Mouse (Mus musculus): ENCODE data around the gene Ss18l1. TPM values are rescaled to one million over a fixed set of nuclear protein-coding genes. Genes with fewer than 3 reads are reported as not detected.
A peak's percentile ranks its signal among the peaks of the same experiment; 100 is the strongest.

Ss18l1 gene
- polyA plus RNA-seq, 1 experiment from 2014 or later = 52.7 TPM

- Histone ChIP-seq H3K4me1 (replicated peaks) (peaks cover 52% of the 10 kb centered on the region), H3K4me3 (peak overlapping the region; percentile 95), H3K27me3 (no peaks in the 10 kb centered on the region), H3K4me2 (peak overlapping the region; percentile 81), H3K9ac (peak overlapping the region; percentile 98), H3K27ac (peak overlapping the region; percentile 99), H3K36me3 (peaks cover 33% of the 10 kb centered on the region), H3K9me3 (no peaks in the 10 kb centered on the region)
- ATAC-seq (ENCODE audit: low FRiP score) = peak; percentile 38
- under 1% methylated on average over 59 of the region's 66 CpGs for WGBS
These were observed 678 bp downstream of the Ss18l1 start for GRCm38 (mm10) chr2:180042858-180043515.

GRCm38 (mm10) chr2:180045283-180045682, 3.0 kb downstream of the Ss18l1 start:
- peak overlapping the region; percentile 29; the same call in 1 of the 2 replicates for H3K9ac ChIP-seq
- H3K4me1 ChIP-seq (replicated peaks) = peaks cover 38% of the 10 kb centered on the region
- 53% methylated on average over 4 of the region's 4 CpGs for WGBS
- H3K27me3 ChIP-seq = no peaks in the 10 kb centered on the region
- peak overlapping the region; percentile 19; the same call in 1 of the 2 replicates for H3K4me3 ChIP-seq
- H3K27ac ChIP-seq = 0 out of 2 replicates have a peak overlapping the region, but pooled peaks have one; percentile 23
- peaks cover 22% of the 10 kb centered on the region for H3K36me3 ChIP-seq
- no peak for ATAC-seq (ENCODE audit: low FRiP score)
- H3K4me2 ChIP-seq = peak overlapping the region; percentile 81; the same call in 1 of the 2 replicates
- no peaks in the 10 kb centered on the region for H3K9me3 ChIP-seq

- WGBS = 93% methylated on average over 3 of the region's 3 CpGs
- Histone ChIP-seq H3K4me1 (replicated peaks) (peaks cover 41% of the 10 kb centered on the region), H3K27me3 (no peaks in the 10 kb centered on the region), H3K9ac (no peak overlapping the region), H3K27ac (no peak overlapping the region), H3K9me3 (no peaks in the 10 kb centered on the region), H3K4me3 (no peak overlapping the region), H3K36me3 (peaks cover 26% of the 10 kb centered on the region), H3K4me2 (no peak overlapping the region)
- no peak for ATAC-seq (ENCODE audit: low FRiP score)
These were observed 5.3 kb downstream of the Ss18l1 start for GRCm38 (mm10) chr2:180047580-180047979.

- Histone ChIP-seq H3K36me3 (peaks cover 31% of the 10 kb centered on the region), H3K9ac (no peak overlapping the region), H3K4me1 (replicated peaks) (peaks cover 41% of the 10 kb centered on the region), H3K27ac (no peak overlapping the region), H3K27me3 (no peaks in the 10 kb centered on the region), H3K4me3 (no peak overlapping the region), H3K9me3 (no peaks in the 10 kb centered on the region), H3K4me2 (no peak overlapping the region)
- no peak for ATAC-seq (ENCODE audit: low FRiP score)
- 93% methylated on average over 18 of the region's 18 CpGs for whole genome bisulfite sequencing
These were observed 5.8 kb downstream of the Ss18l1 start for GRCm38 (mm10) chr2:180047980-180048635.

DNA sequence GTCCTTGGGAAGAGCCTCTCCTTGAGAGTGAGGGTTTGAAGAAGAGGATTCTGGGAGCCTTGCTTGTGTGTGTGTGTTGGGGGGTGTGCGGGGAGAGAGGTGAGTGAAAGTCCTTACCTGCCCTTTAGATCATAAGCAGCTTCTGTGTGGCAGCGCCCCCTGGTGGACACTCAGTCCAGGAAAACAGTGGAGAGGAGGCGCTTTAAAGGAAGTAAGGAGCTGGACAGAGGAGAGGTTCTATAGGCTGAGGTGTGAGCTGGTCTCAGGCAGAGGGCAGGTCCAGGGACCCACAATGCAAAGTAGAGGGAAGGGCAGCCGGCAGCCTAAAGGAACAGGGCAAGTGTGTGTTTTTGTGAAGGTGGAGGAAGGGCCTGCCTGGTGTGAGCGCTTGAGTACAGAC, 8.7 kb downstream of the Ss18l1 start:
- no peak overlapping the region for H3K4me2 ChIP-seq
- ATAC-seq (ENCODE audit: low FRiP score) = no peak
- H3K9ac ChIP-seq = no peak overlapping the region
- H3K36me3 ChIP-seq = peaks cover 60% of the 10 kb centered on the region
- peaks cover 17% of the 10 kb centered on the region for H3K4me1 ChIP-seq (replicated peaks)
- H3K9me3 ChIP-seq = no peaks in the 10 kb centered on the region
- H3K27ac ChIP-seq = no peak overlapping the region; the same call in 1 of the 2 replicates
- no peaks in the 10 kb centered on the region for H3K27me3 ChIP-seq
- no peak overlapping the region for H3K4me3 ChIP-seq
- WGBS = 26% methylated on average over 5 of the region's 5 CpGs

DNA sequence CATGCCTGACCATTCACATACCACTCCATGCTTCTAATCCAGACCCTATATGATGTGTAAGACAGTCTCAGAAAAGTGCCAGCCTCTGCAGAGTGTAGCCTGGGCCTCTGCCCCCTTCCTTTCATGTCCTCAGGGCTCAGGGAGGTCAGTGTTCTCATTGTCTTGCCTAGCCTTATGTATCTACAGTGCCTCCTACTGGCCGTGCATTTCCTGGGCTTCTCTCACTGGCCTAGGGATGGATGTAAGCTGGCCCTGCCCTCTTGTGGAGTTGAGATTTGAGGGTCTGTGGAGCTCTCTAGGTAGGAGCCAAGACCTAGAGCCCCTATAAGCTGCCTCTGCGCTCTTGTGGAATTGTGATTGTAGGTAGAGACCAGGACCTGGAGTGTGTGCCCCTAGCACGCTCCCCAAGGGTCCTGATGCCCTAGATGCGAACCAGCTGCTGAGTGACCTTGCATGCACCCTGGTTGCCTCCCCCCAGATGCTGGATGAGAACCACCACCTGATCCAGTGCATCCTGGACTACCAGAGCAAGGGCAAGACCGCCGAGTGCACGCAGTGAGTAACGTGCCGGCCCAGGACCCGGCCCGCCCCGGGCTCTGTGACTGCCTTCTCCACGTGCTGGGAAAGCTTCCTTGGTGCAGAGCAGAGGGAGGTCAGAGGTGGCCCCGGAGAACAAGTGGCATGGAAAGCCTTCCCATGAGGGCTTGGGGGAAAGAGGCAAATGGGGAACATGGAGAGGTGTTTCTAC, 9.9 kb downstream of the Ss18l1 start:
- Histone ChIP-seq H3K36me3 (peaks cover 60% of the 10 kb centered on the region), H3K9ac (no peak overlapping the region)
- WGBS = 89% methylated on average over 14 of the region's 14 CpGs

GRCm38 (mm10) chr2:180053001-180053400, 10.7 kb downstream of the Ss18l1 start:
- no peak overlapping the region for H3K9ac ChIP-seq
- peaks cover 63% of the 10 kb centered on the region for H3K36me3 ChIP-seq
- no peak overlapping the region for H3K27ac ChIP-seq
- no peak overlapping the region for H3K4me3 ChIP-seq
- no peaks in the 10 kb centered on the region for H3K9me3 ChIP-seq
- H3K4me1 ChIP-seq (replicated peaks) = peaks cover 15% of the 10 kb centered on the region
- no peak for ATAC-seq (ENCODE audit: low FRiP score)
- no peak overlapping the region for H3K4me2 ChIP-seq
- WGBS = 95% methylated on average over 9 of the region's 9 CpGs
- H3K27me3 ChIP-seq = no peaks in the 10 kb centered on the region

More for the DNA sequence above, 9.9 kb downstream of the Ss18l1 start:
- Histone ChIP-seq H3K9me3 (no peaks in the 10 kb centered on the region), H3K4me2 (no peak overlapping the region), H3K4me1 (replicated peaks) (peaks cover 15% of the 10 kb centered on the region), H3K27ac (no peak overlapping the region), H3K4me3 (no peak overlapping the region), H3K27me3 (no peaks in the 10 kb centered on the region)
- no peak; the same call in 1 of the 2 replicates for ATAC-seq (ENCODE audit: low FRiP score)

DNA sequence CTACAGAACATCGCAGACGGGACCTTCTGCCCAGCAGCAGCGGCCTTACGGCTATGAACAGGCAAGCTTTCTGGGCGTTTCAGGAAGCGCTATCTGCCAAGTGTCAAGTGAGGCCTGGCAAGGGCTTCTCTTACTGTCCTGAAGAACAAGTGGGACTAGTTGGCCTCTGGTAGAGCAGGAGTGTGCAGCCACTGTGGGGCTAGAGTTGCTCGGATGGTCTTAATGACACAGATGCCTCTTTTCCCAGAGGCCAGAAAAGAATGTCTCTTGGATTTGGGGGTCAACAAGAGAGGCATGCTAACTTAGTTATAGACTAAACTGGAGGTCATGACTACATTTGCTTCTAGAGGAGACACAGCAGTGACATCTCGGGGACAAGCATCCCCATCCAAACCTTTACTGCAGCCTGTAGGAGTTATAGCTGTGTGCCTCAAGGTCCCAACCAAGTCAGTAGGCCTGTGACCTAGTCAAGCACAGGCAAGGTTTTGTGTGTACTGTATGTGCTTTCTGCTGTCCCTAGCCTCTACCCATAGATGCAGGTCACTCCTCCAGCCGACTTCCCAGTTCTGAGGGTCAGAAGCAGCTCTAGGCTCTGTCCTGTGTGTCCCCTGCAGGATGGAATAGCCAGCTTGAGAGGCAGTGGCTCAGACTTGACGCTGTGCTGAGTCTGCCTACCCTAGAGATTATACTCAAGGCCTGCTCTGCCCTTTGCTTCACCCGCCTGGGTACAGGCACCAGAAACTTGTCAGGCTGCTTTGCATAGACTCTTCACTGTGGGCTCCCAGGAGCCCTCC, 21.2 kb downstream of the Ss18l1 start:
- no peak overlapping the region for H3K9ac ChIP-seq
- H3K4me1 ChIP-seq (replicated peaks) = no peaks in the 10 kb centered on the region
- no peaks in the 10 kb centered on the region for H3K27me3 ChIP-seq
- 97% methylated on average over 11 of the region's 11 CpGs for WGBS
- no peaks in the 10 kb centered on the region for H3K9me3 ChIP-seq
- no peak for ATAC-seq (ENCODE audit: low FRiP score)
- H3K36me3 ChIP-seq = peaks cover 84% of the 10 kb centered on the region
- H3K27ac ChIP-seq = no peak overlapping the region
- no peak overlapping the region for H3K4me3 ChIP-seq
- no peak overlapping the region for H3K4me2 ChIP-seq

- 36% methylated on average over 20 of the region's 20 CpGs for WGBS
- H3K4me1 ChIP-seq (replicated peaks) = peaks cover 18% of the 10 kb centered on the region
- ATAC-seq (ENCODE audit: low FRiP score) = peak; percentile 77
- H3K9me3 ChIP-seq = no peaks in the 10 kb centered on the region
- H3K36me3 ChIP-seq = peaks cover 32% of the 10 kb centered on the region
- H3K4me3 ChIP-seq = peak overlapping the region; percentile 69
- H3K4me2 ChIP-seq = peak overlapping the region; percentile 88
- H3K27me3 ChIP-seq = no peaks in the 10 kb centered on the region
- H3K27ac ChIP-seq = peak overlapping the region; percentile 90
- peak overlapping the region; percentile 84 for H3K9ac ChIP-seq
These were observed 27.6 kb downstream of the Ss18l1 start for GRCm38 (mm10) chr2:180069770-180070480.

- peak within 1 kb of the TSS; percentile 90 for H3K27ac ChIP-seq
- H3K27me3 ChIP-seq = no peaks in the 10 kb centered on the region
- peaks cover 18% of the 10 kb centered on the region for H3K4me1 ChIP-seq (replicated peaks)
- H3K36me3 ChIP-seq = peaks cover 26% of the 10 kb centered on the region
- H3K9me3 ChIP-seq = no peaks in the 10 kb centered on the region
- WGBS = 5% methylated on average over 55 of the region's 58 CpGs
- H3K4me2 ChIP-seq = peak within 1 kb of the TSS; percentile 88
- ATAC-seq (ENCODE audit: low FRiP score) = peak; percentile 96
- H3K4me3 ChIP-seq = peak within 1 kb of the TSS; percentile 69
- H3K9ac ChIP-seq = peak within 1 kb of the TSS; percentile 84
These were observed 28.5 kb downstream of the Ss18l1 start, which contains the start of gene Mtg2 for GRCm38 (mm10) chr2:180070481-180071453. Gene Mtg2, plus strand, starts transcription at chr2:180070588.

Measured in hindbrain, embryonic 13.5 days (tissue).